Mouse (Mus musculus): Measurements from ENCODE around the gene Tomm70a. TPM values are rescaled to one million over a fixed set of nuclear protein-coding genes. Genes with fewer than 3 reads are reported as not detected.
"Not testable (repeated sequence)": the region's sequence is repeated elsewhere in the genome, so short reads cannot be mapped to it uniquely, and the experiment has no call there.

Tomm70a gene
- polyA plus RNA-seq, 1 experiment from 2014 or later: 52.6 TPM

DNA sequence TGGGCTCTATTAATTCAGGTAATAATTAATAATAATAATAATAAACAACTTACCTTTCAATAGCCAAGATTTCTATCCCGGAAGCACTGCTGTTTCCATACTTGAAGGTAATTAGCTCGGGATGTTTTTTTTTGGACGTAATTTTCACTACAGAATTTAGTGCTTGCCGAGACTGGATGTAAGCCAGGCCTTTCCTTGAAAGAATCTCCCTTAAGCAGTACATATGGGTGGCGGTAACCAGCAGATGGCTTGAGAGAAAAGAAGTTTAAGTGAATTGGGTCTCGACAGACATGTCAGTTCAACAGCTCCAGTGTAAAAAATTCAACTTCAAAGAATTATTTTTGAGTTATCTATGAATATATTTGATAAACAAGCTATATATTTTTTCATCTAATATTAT lies 50.1 kb downstream of the Tomm70a start:
- Histone ChIP-seq H3K27ac (replicated peaks; ENCODE audit: low read depth, low read length) (no peak overlapping the region), H3K36me3 (ENCODE audit: control insufficient read depth, insufficient read depth, low read length) (peaks cover 44% of the 10 kb centered on the region), H3K4me2 (ENCODE audit: low read depth, low read length) (no peak overlapping the region), H3K4me3 (ENCODE audit: low read depth, low read length) (no peak overlapping the region), H3K9me3 (ENCODE audit: control insufficient read depth, low read length) (no peaks in the 10 kb centered on the region), H3K4me1 (ENCODE audit: control insufficient read depth, insufficient read depth, low read length) (0 out of 2 replicates have a peak, but pooled peaks cover 3% of the 10 kb centered on the region), H3K9ac (ENCODE audit: low read depth, low read length) (no peak overlapping the region), H3K27me3 (replicated peaks; ENCODE audit: control insufficient read depth, insufficient read depth, low read length) (no peaks in the 10 kb centered on the region)
- ATAC-seq (ENCODE audit: low read depth): no peak
- no peak for DNase-seq (ENCODE audit: low spot score)
- WGBS: 82% methylated on average over 6 of the region's 6 CpGs

DNA sequence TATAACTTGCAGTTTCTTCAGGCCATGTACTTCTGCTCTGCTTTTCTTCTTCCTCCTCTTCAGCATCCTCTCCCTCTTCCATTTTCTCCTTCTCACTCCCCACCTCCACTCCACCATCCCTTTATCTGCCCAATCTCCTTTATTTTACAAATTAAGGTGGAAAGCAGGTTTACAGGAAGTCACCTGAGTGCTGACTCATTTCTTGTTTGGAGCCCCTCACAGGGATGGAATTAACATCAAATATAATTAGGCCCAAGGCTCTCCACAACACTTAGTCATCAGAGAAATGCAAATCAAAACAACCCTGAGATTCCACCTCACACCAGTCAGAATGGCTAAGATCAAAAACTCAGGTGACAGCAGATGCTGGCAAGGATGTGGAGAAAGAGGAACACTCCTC lies 53.0 kb downstream of the Tomm70a start:
- H3K4me1 ChIP-seq (ENCODE audit: control insufficient read depth, insufficient read depth, low read length); DNase-seq (ENCODE audit: low spot score); H3K4me2 ChIP-seq (ENCODE audit: low read depth, low read length); ATAC-seq (ENCODE audit: low read depth); H3K9ac ChIP-seq (ENCODE audit: low read depth, low read length); H3K27ac ChIP-seq (replicated peaks; ENCODE audit: low read depth, low read length); H3K27me3 ChIP-seq (replicated peaks; ENCODE audit: control insufficient read depth, insufficient read depth, low read length); H3K4me3 ChIP-seq (ENCODE audit: low read depth, low read length); H3K9me3 ChIP-seq (ENCODE audit: control insufficient read depth, low read length): not testable (repeated sequence)
- peaks cover 61% of the 10 kb centered on the region for H3K36me3 ChIP-seq (ENCODE audit: control insufficient read depth, insufficient read depth, low read length)

DNA sequence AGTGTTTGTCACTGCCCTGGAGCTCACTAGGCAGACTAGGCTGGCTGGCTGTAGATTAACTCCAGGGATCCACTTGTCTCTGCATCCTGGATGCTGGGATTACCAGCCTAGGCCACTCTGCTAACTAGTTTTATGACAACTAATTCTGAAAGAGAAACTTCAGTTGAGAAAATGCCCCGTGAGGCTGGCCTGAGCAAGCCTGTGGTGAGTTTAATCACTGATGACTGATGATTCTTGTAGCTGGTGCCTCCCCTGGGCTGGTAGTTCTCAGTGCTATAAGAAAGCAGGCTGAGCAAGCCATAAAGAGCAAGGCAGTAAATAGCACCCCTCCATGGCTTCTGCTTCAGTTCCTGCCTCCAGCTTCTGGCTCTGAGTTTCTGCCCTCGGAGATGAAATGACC lies 54.2 kb downstream of the Tomm70a start:
- Histone ChIP-seq H3K36me3 (ENCODE audit: control insufficient read depth, insufficient read depth, low read length) (peaks cover 62% of the 10 kb centered on the region), H3K4me1 (ENCODE audit: control insufficient read depth, insufficient read depth, low read length) (no peaks in the 10 kb centered on the region), H3K9ac (ENCODE audit: low read depth, low read length) (no peak overlapping the region), H3K4me3 (ENCODE audit: low read depth, low read length) (no peak overlapping the region), H3K9me3 (ENCODE audit: control insufficient read depth, low read length) (no peaks in the 10 kb centered on the region), H3K27ac (replicated peaks; ENCODE audit: low read depth, low read length) (no peak overlapping the region), H3K27me3 (replicated peaks; ENCODE audit: control insufficient read depth, insufficient read depth, low read length) (no peaks in the 10 kb centered on the region), H3K4me2 (ENCODE audit: low read depth, low read length) (no peak overlapping the region)
- DNase-seq (ENCODE audit: low spot score): no peak
- WGBS: 67% methylated on average over 2 of the region's 2 CpGs
- ATAC-seq (ENCODE audit: low read depth): no peak

DNA sequence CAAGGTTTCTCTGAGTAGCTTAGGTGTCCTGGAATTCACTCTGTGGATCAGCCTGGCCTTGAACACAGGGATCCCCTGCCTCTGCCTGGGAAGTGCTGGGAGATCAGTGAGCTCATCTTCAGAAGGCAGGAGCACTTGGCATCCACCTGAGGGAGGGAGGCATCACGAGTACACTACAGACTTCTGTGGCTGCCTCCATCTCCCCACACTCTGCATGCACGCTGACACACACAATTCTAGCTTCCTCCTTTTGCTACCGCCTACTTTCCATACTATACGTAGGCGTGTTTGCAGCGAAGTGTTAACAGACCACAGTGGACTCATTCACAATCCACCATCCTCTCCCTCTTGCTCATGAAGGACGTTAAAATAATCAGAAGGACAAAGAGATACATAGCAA lies 54.8 kb downstream of the Tomm70a start:
- Histone ChIP-seq H3K4me1 (ENCODE audit: control insufficient read depth, insufficient read depth, low read length) (no peaks in the 10 kb centered on the region), H3K4me3 (ENCODE audit: low read depth, low read length) (no peak overlapping the region), H3K27me3 (replicated peaks; ENCODE audit: control insufficient read depth, insufficient read depth, low read length) (no peaks in the 10 kb centered on the region), H3K36me3 (ENCODE audit: control insufficient read depth, insufficient read depth, low read length) (peaks cover 60% of the 10 kb centered on the region), H3K9me3 (ENCODE audit: control insufficient read depth, low read length) (no peaks in the 10 kb centered on the region), H3K4me2 (ENCODE audit: low read depth, low read length) (no peak overlapping the region), H3K9ac (ENCODE audit: low read depth, low read length) (no peak overlapping the region), H3K27ac (replicated peaks; ENCODE audit: low read depth, low read length) (no peak overlapping the region)
- DNase-seq (ENCODE audit: low spot score): no peak
- no peak for ATAC-seq (ENCODE audit: low read depth)
- 90% methylated on average over 7 of the region's 7 CpGs for WGBS

DNA sequence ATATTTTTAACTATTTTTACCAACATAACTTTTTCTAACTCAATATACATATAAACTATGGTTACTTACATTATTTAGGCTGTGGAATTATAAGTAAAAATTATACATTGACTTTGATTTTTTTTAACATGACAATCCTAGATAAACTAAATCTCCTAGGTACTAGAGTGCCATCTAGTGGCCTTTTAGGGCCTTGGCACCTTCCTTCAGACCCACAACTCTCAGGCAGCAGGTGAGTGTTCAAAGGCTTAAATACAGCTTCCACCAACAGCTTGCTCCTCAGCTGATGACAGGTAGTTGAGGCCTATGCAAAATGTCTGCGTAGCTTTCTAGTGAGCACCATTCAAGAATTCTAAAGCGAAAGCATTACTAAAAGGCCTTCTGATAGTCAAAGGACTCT lies 55.8 kb downstream of the Tomm70a start:
- H3K4me1 ChIP-seq (ENCODE audit: control insufficient read depth, insufficient read depth, low read length): no peaks in the 10 kb centered on the region
- 67% methylated on average over 2 of the region's 2 CpGs for WGBS
- ATAC-seq (ENCODE audit: low read depth) (no peak), DNase-seq (ENCODE audit: low spot score) (peak; percentile 71)
- H3K27me3 ChIP-seq (replicated peaks; ENCODE audit: control insufficient read depth, insufficient read depth, low read length): no peaks in the 10 kb centered on the region
- H3K9me3 ChIP-seq (ENCODE audit: control insufficient read depth, low read length): no peaks in the 10 kb centered on the region
- no peak overlapping the region for H3K4me3 ChIP-seq (ENCODE audit: low read depth, low read length)
- no peak overlapping the region for H3K9ac ChIP-seq (ENCODE audit: low read depth, low read length)
- no peak overlapping the region for H3K4me2 ChIP-seq (ENCODE audit: low read depth, low read length)
- H3K36me3 ChIP-seq (ENCODE audit: control insufficient read depth, insufficient read depth, low read length): peaks cover 62% of the 10 kb centered on the region
- no peak overlapping the region for H3K27ac ChIP-seq (replicated peaks; ENCODE audit: low read depth, low read length)

DNA sequence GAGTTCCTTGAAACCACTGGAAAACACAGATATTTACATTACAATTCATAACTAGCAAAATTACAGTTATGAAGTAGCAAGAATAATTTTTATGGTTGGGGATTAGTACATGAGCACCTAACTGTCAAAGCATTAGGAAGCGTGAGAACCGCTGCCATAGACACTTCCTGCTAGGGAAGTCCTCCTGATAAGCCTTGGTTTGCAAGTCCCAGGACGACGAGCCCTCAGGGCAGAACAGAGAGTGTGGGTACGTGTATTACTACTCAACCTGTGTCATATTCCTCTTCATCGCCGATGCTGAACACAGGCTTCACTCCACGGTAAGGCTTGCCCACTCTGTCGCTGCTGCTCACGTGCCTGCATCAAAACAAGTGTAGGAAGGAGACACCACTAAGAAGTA lies 56.2 kb downstream of the Tomm70a start:
- 86% methylated on average over 10 of the region's 10 CpGs for WGBS

DNA sequence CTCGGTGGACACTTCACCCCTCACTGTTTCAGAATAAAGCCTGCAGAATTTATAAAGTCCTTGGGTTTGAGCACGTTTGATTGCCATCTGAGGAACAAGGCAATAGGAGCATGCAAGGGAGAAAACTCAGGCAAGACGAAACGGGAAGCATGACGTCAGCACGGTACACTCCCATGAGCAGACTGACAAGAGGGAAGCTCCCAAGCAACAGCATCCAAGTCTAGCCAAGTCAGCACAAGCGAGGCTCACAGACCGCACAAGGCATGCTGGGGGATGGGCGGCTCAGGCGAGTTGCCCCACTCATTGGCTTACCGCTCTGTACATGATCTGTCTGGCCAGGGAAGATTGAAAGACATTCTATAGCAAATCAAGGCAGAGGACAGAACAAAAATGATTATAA lies 59.7 kb downstream of the Tomm70a start:
- Histone ChIP-seq H3K4me3 (ENCODE audit: low read depth, low read length) (no peak overlapping the region), H3K9ac (ENCODE audit: low read depth, low read length) (no peak overlapping the region), H3K27ac (replicated peaks; ENCODE audit: low read depth, low read length) (no peak overlapping the region), H3K4me2 (ENCODE audit: low read depth, low read length) (no peak overlapping the region), H3K9me3 (ENCODE audit: control insufficient read depth, low read length) (no peaks in the 10 kb centered on the region), H3K4me1 (ENCODE audit: control insufficient read depth, insufficient read depth, low read length) (no peaks in the 10 kb centered on the region), H3K36me3 (ENCODE audit: control insufficient read depth, insufficient read depth, low read length) (peaks cover 82% of the 10 kb centered on the region), H3K27me3 (replicated peaks; ENCODE audit: control insufficient read depth, insufficient read depth, low read length) (no peaks in the 10 kb centered on the region)
- ATAC-seq (ENCODE audit: low read depth): no peak
- 79% methylated on average over 11 of the region's 11 CpGs for WGBS
- peak; percentile 64 for DNase-seq (ENCODE audit: low spot score)

More for the DNA sequence above, 56.2 kb downstream of the Tomm70a start:
- Histone ChIP-seq H3K9me3 (ENCODE audit: control insufficient read depth, low read length) (no peaks in the 10 kb centered on the region), H3K4me2 (ENCODE audit: low read depth, low read length) (no peak overlapping the region), H3K4me1 (ENCODE audit: control insufficient read depth, insufficient read depth, low read length) (no peaks in the 10 kb centered on the region), H3K9ac (ENCODE audit: low read depth, low read length) (no peak overlapping the region), H3K4me3 (ENCODE audit: low read depth, low read length) (no peak overlapping the region), H3K27ac (replicated peaks; ENCODE audit: low read depth, low read length) (no peak overlapping the region), H3K27me3 (replicated peaks; ENCODE audit: control insufficient read depth, insufficient read depth, low read length) (no peaks in the 10 kb centered on the region), H3K36me3 (ENCODE audit: control insufficient read depth, insufficient read depth, low read length) (peaks cover 62% of the 10 kb centered on the region)
- DNase-seq (ENCODE audit: low spot score): no peak
- ATAC-seq (ENCODE audit: low read depth): no peak

DNA sequence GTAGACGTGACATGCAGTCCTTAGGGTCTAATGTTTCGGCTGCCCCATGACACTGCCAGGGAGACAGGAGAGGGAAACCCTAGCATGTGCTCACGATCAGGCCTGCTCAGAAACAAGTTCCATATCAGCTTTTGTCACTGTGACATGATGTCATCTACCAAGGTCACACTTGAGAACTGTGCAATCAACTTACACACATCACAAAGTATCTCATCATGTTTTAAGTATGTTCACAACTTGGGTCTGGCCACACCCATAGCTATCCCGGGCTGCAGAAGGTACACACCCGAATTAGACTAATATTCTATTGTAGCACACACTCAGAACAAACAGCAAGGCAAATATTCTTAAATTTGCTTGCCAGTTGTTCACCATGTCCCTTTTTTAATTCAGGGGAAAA lies 60.5 kb downstream of the Tomm70a start:
- H3K9ac ChIP-seq (ENCODE audit: low read depth, low read length): no peak overlapping the region
- no peak overlapping the region for H3K4me2 ChIP-seq (ENCODE audit: low read depth, low read length)
- no peaks in the 10 kb centered on the region for H3K9me3 ChIP-seq (ENCODE audit: control insufficient read depth, low read length)
- no peaks in the 10 kb centered on the region for H3K4me1 ChIP-seq (ENCODE audit: control insufficient read depth, insufficient read depth, low read length)
- H3K27me3 ChIP-seq (replicated peaks; ENCODE audit: control insufficient read depth, insufficient read depth, low read length): no peaks in the 10 kb centered on the region
- WGBS: 85% methylated on average over 5 of the region's 5 CpGs
- ATAC-seq (ENCODE audit: low read depth) (no peak), DNase-seq (ENCODE audit: low spot score) (no peak)
- peaks cover 81% of the 10 kb centered on the region for H3K36me3 ChIP-seq (ENCODE audit: control insufficient read depth, insufficient read depth, low read length)
- H3K27ac ChIP-seq (replicated peaks; ENCODE audit: low read depth, low read length): no peak overlapping the region
- H3K4me3 ChIP-seq (ENCODE audit: low read depth, low read length): no peak overlapping the region

DNA sequence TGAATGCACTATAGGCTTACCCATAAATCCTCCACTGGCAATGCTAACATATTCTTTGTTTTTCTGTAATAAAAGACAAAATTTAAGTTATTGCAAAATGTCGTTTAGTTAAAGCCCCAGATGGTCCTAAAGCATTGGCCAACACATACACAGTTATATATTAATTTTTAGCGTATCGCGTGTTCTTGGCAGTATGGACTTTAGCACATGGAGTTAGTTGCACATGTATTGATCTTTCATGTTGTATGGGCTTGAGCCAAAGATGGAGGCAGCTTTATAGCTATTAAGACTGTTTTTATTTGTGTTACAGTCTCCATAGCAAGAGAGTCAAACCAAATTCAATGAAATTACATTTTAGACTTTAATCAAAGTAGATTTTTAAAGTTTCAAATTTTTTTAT lies 65.1 kb downstream of the Tomm70a start:
- WGBS: 94% methylated on average over 4 of the region's 4 CpGs
- H3K9me3 ChIP-seq (ENCODE audit: control insufficient read depth, low read length): no peaks in the 10 kb centered on the region

More for the DNA sequence above, 65.1 kb downstream of the Tomm70a start:
- Histone ChIP-seq H3K27ac (replicated peaks; ENCODE audit: low read depth, low read length) (no peak overlapping the region), H3K27me3 (replicated peaks; ENCODE audit: control insufficient read depth, insufficient read depth, low read length) (no peaks in the 10 kb centered on the region), H3K36me3 (ENCODE audit: control insufficient read depth, insufficient read depth, low read length) (peaks cover 75% of the 10 kb centered on the region), H3K4me3 (ENCODE audit: low read depth, low read length) (no peak overlapping the region), H3K9ac (ENCODE audit: low read depth, low read length) (no peak overlapping the region), H3K4me2 (ENCODE audit: low read depth, low read length) (no peak overlapping the region), H3K4me1 (ENCODE audit: control insufficient read depth, insufficient read depth, low read length) (no peaks in the 10 kb centered on the region)
- DNase-seq (ENCODE audit: low spot score) (no peak), ATAC-seq (ENCODE audit: low read depth) (no peak)
